Mouse (Mus musculus): ENCODE measurements around the gene Lgr4. TPM values are rescaled to one million over a fixed set of nuclear protein-coding genes. Genes with fewer than 3 reads are reported as not detected.

Gene Lgr4
- polyA plus RNA-seq, 1 experiment: 3.8 TPM

DNA sequence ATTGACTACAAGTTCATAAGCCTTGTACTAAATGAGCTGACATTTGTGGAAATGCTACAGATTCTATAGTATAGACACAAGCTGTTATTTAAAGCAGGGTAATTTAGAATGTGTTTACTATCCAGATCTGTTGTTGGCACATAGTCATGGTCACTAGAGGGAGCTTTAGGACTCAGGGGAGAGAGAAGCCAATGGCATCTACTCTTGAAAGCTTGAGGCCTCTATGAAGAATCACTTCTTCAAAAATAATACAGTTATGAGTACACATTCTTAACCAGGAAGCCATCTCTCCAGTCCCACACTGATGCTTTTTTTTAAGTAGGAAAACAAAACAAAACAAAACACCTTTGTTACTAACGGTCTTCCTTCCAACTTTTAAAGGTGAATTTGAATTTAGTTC, 145.7 kb downstream of the Lgr4 start:
- Histone ChIP-seq H3K4me2 (ENCODE audit: low read depth) (no peak overlapping the region), H3K27me3 (ENCODE audit: control insufficient read depth, insufficient read depth, insufficient read length) (no peaks in the 10 kb centered on the region), H3K79me2 (ENCODE audit: control insufficient read depth, insufficient read depth) (no peaks in the 10 kb centered on the region), H3K36me3 (ENCODE audit: control insufficient read depth, insufficient read depth) (no peaks in the 10 kb centered on the region), H3K4me3 (no peak overlapping the region), H3ac (ENCODE audit: control insufficient read depth, insufficient read length) (no peak overlapping the region)
- TF ChIP-seq MAX (IDR thresholded peaks at IDR 0.05; ENCODE audit: low read depth): no peak
- no peak for TF ChIP-seq SRF (IDR thresholded peaks at IDR 0.05; ENCODE audit: control insufficient read depth, insufficient read length, low read depth)
- TF ChIP-seq E2F4 (IDR thresholded peaks at IDR 0.05; ENCODE audit: insufficient read depth): no peak
- TF ChIP-seq TCF3 (IDR thresholded peaks at IDR 0.05; ENCODE audit: insufficient read length, low read depth): no peak
- no peak for TF ChIP-seq MYOG (IDR thresholded peaks at IDR 0.05; ENCODE audit: control insufficient read depth in 1 of 3, insufficient read depth in 1 of 3, insufficient read length in 2 of 3, low read depth in 2 of 3)

Other genes with a start within 250 kb of the Lgr4 start
- gene Bdnf, start 242.9 kb upstream of the Lgr4 start, polyA plus RNA-seq (2012; fragmentation: generic; extraction: Trizol): 3.3 TPM
- gene Lin7c, start 26.8 kb upstream of the Lgr4 start, polyA plus RNA-seq (2012; fragmentation: generic; extraction: Trizol): 7.0 TPM
- gene Ccdc34, start 100.2 kb downstream of the Lgr4 start, polyA plus RNA-seq (2012; fragmentation: generic; extraction: Trizol): 11.0 TPM